In genomic region chr12:108210623-108211022, GRCm38 (mm10) we compare ENCODE assay signal across 12 mouse cellular contexts.
"Had no signal": no experiment of that assay in that cellular context is flagged by ENCODE, and none has a peak within 500 bp of the region (broad histone marks: within the 10 kb centered on the region; RNA-seq: fewer than 3 reads in every experiment).

No protein-coding gene starts in this region.

- H3K9me3 ChIP-seq: kidney, embryonic 15.5 days; limb, embryonic 12.5 days; midbrain, embryonic 13.5 days; stomach, embryonic 15.5 days had no signal

- H3K4me3 ChIP-seq: kidney, embryonic 15.5 days; limb, embryonic 12.5 days; midbrain, embryonic 13.5 days; stomach, embryonic 15.5 days had no signal

- H3K9ac ChIP-seq: kidney, embryonic 15.5 days; liver, embryonic 14.5 days; midbrain, embryonic 13.5 days; stomach, embryonic 15.5 days had no signal

- ATAC-seq: midbrain, embryonic 13.5 days had no signal

- DNase-seq: kidney, postnatal 14 days; layer of hippocampus, postnatal 36 days; liver; lung, adult 18-20 months; right cerebral cortex, postnatal 14 days; thymus, adult 2 months; thymus, postnatal 25 days had no signal

- H3K27me3 ChIP-seq: kidney, embryonic 15.5 days; limb, embryonic 12.5 days; midbrain, embryonic 13.5 days; stomach, embryonic 15.5 days had no signal

- H3K27ac ChIP-seq: kidney, embryonic 15.5 days; liver, embryonic 14.5 days; midbrain, embryonic 13.5 days; stomach, embryonic 15.5 days had no signal

- H3K4me2 ChIP-seq: kidney, embryonic 15.5 days; limb, embryonic 12.5 days; midbrain, embryonic 13.5 days; stomach, embryonic 15.5 days had no signal
